Mouse (Mus musculus) right cerebral cortex, adult 18-20 months (tissue): Measurements from ENCODE around the gene Npc1l1.
"Not testable (repeated sequence)": the region's sequence is repeated elsewhere in the genome, so short reads cannot be mapped to it uniquely, and the experiment has no call there.

Experiments
- DNase-seq: peaks from one replicate; pipeline ENCODE4 v3.0.0; 2022; ENCODE audit warnings: mixed read lengths

Npc1l1 gene

DNA sequence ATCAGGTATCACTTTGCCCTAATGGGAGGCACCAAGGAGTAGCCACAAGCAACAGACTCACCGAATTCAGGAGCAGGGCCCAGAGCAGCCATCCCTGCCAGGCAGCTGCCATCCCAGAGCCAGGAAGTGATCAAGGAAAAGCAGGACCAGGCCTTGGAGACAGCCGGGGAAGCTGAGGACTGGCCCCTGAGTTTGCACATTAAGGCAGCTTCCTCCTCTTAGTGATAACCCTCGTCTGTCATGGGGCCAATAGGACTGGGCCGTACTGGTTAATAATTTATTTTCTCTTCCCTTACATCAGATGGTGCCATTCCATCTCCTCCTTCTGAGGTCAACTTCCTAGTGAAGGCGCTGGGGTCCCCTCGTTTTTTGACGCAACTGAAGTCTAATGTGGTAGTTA lies at the start of gene Npc1l1:
Gene Npc1l1, minus strand, starts transcription at position 132 of the 400 bp plus-strand sequence.
- no peak for DNase-seq

DNA sequence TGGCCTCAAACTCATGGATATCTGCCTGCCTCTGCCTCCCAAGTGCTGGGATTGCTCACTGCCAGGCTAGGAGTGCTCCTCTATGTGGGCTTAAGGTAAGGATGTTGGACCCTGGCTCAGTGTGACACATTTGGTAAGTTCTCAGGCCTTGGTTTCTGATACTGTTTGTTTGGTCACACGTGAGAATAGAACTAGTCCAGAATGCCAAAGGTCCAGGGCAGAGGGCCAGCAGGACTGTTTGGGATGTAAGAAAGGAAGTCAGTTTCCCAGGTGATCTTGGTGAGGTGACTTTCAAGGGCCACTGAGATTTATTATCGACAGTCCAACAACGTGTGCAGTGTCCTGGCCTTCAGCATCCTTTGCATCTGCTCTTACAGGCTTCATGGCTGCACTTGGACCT lies 46.5 kb upstream of the Npc1l1 start:
- DNase-seq: no peak

DNA sequence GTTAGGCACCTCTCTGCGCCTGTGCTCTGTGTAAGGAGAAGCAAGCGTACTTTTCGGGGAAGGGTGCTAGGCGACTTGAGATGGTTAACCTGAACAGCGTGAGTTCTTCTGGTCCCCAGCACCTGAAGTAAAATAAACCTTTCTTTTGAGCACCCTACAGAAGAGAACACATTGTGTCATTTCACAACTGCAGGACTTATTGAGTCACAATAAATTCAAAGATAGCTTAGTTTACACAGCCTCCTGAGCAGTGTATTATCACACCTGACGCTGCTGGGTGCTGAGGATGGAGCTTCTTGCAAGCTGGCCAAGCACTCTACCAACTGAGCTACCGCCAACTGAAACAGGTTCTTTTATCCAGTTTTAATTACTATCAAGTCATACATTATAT lies 45.1 kb upstream of the Npc1l1 start:
- DNase-seq: no peak

GRCm38 (mm10) chr11:6274387-6275093 lies 44.6 kb upstream of the Npc1l1 start, which contains the start of gene Tmed4:
Tmed4 (minus strand) TSS chr11:6274870.
- peak; percentile 98 for DNase-seq

DNA sequence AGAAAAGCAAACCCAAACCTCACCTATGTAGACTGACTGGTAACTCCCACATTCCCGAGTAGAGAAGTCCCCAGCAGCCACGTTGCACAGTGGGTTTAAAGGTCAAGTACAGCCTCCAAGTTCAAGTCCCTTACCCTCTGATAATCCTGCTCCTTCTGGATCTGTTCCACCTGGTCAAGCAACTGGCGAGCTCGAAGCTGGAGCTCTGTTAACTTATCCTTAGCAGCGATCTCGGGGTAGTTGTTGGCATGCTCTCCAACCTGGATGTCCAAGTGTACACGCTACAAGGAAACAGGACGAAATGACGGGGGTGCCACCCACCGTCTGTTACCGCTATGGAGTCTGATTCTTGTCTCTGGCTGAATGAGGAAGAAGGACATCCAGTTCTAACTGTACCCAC lies 43.7 kb upstream of the Npc1l1 start:
- no peak for DNase-seq

DNA sequence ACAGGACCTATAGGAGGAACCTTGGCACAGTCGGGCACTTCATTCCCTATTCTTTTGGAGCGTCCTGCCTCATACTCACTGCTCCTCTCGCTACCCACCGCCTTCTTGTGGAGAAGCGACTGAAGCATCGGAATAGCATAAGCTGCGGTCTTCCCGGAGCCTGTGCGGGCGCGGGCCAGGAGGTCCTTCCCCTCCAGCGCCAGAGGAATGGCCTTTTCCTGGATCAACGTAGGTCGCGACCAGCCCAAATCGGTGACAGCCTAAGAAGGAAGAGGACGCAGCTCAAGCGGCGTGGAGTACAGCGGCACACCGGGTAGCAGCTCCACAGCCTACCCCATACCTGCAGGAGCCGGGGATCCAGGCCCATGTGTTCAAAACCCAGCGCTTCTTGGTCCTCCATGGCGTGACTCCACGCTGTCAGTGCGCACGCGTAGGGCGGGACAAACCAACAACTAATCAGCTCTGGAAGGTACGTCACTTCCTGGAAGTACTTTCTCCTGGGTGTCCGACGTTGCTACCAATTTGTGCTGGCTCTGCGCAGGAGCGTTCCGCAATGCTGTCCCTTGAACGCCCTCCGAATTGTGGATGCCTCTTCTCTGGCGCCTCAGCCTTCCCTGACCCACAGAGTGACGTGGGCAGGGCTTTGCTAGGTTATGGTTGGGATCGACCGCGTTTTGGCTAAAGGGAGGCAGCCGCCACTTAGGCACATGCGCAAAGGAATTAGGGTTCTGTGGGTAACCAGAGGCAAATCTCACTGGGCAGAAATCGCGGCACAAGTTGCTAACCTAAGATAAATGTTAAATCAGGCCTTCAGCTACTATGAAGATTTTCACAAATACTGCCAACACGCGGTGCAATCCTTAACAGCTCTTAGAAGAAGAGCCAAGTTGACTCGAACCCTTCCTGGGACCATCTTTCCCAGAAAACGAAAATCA lies 37.6 kb upstream of the Npc1l1 start, which contains the start of gene Ddx56:
Gene Ddx56, minus strand, starts transcription at position 453 of the 935 bp plus-strand sequence.
- DNase-seq: peak; percentile 94

DNA sequence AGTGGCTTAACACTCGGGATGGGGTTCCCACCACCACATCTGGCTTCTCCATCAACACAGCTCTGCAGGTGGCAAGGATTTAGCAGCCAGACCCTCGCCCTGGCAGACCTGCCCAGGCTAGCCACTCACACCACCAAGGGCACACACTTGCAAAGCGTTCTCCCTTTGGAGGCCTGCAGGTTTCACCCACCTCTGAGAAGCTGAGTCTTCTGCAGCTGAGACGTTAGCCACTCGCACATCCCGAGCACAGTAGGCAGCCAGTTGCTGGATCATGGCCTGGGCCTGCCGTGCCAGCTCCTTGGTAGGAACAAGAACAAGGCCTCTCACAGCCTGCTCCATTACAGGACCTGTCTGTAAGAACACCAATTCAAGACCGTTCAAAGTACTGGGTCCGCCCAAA lies 36.7 kb upstream of the Npc1l1 start:
- no peak for DNase-seq

DNA sequence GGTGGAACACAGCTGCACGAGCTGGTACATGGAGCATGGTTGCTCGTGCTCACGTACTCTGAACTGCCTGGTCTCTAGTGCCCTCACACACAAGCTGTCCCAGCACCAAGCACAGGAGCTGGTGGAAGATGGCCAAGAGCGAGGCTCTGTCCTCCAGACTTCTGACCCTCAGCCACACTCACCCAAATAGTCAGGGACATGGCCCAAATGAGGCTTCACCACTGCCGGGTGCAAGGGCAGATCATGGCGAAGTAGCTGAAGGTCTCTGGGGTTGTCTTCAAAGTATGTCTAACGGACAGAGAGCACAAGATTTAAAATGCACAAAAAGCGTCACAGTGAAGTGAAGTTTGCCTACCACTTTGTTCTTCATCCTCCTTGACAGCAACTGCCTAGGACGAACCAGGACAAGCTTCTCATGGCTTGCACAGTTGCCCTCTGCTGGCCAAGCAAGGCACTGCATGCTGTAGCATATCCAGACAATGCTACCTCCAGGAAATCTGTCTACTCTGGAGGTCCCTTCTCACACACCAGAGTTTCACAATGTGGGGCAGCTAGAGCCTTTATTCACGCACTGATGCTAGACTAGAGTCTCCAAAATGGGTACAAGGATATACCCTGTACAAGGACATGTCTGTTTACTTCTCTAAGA lies 31.6 kb upstream of the Npc1l1 start:
- DNase-seq: peak; percentile 66

- no peak for DNase-seq
Observed at GRCm38 (mm10) chr11:6259413-6259812, 29.5 kb upstream of the Npc1l1 start.

DNA sequence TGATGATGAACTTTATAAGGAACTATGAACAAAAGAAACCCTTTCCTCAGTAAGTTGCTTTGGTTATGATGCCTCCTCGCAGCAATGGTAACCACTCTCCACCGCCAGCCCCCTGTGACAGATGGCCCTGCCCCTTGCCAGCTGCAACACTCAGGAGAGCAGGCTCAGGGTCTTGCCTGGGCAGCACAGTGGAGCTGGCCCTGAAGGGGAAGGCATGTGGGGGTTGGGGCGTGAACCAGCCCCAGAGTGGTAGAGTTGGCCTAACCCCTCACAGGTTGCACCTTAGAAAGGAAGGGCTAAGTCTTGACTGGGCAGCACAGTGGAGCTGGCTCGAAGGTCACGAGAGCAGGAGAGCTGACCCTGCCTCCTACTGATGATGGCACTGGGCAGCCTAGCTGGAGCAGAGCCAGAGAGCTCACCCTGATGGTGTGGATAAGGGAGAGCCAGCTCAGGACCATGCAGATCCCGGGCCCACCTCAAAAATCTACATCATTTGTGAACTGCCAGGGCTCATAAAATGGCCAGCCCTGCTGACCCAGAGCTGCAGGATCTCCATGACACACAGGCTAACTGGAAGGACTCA lies 26.6 kb upstream of the Npc1l1 start:
- no peak for DNase-seq

- DNase-seq: not testable (repeated sequence)
Observed at GRCm38 (mm10) chr11:6254602-6255001, 24.7 kb upstream of the Npc1l1 start.

DNA sequence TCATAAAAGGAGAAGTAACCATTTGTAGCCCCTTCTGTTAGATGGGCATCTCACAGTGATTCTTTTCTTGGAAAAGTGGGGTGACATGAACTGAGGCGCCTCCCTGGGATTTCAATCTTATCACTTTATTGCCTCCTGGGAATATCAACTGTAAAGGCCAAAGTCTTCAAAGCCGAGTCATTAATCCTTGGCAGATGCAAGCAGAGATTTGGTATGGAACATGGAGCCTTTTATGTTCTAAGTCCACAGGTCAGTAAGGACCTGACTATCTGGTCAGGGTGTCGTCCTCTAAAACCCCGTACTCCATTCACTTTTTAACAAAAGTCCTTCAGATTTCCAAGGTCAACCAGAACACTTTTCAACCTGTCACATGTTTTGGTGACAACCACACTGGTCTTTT lies 22.9 kb upstream of the Npc1l1 start:
- DNase-seq: no peak

DNA sequence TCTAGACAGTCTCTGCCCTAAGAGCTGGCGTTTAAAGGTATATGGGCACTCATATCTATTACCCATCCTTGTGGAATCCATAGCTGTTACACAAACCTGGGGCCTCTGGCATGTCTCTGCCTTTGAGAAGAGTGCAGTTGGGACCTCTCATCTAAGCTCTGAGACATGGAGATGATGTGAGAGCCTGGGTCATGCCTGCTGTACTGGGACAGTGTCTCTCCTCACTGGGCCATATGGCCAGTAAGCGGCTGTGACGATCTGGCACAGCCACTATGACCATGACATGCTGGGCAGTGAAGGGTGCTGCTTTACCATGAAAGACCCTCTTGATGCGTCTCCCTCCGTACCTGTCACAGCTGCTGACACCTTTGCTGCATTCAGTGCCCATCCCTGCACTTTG lies 22.3 kb upstream of the Npc1l1 start:
- DNase-seq: no peak

DNA sequence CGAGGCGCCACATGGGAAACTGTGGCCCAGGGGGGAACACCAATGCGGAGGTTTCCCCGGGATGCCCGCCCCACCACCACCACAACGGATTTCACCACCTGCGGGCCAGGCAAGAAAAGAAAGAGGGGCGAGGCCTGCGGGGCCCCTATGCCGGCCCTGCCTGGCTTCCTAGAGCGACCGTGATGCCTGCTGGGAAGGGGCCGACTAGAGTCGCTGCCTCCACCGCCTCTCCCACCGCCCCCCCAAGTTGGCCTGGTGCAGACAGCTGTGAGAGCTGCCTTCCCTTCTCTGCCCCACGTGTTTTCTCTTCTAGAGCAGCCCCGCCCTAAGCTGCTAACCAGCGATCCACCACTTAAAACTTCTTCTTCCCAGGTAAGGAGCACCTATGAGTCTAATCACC lies 14.8 kb upstream of the Npc1l1 start:
- no peak for DNase-seq

DNA sequence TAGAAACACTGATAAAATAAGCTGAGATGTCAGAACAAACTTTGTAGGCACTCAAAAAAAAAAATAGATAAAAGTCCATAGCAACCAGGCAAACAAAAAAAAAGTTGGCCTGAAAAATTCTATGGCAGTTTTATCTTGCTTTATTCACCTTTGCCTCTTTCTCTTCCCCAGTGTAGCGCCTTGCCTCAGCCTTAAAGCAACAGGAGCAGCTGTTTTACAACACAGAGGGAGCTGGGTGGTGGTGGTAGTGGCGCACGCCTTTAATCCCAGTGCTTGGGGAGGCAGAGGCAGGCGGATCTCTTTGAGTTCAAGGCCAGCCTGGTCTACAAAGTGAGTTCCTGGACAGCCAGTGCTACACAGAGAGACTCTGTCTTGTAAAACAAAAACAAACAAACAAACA lies 3.1 kb upstream of the Npc1l1 start:
- no peak for DNase-seq

DNA sequence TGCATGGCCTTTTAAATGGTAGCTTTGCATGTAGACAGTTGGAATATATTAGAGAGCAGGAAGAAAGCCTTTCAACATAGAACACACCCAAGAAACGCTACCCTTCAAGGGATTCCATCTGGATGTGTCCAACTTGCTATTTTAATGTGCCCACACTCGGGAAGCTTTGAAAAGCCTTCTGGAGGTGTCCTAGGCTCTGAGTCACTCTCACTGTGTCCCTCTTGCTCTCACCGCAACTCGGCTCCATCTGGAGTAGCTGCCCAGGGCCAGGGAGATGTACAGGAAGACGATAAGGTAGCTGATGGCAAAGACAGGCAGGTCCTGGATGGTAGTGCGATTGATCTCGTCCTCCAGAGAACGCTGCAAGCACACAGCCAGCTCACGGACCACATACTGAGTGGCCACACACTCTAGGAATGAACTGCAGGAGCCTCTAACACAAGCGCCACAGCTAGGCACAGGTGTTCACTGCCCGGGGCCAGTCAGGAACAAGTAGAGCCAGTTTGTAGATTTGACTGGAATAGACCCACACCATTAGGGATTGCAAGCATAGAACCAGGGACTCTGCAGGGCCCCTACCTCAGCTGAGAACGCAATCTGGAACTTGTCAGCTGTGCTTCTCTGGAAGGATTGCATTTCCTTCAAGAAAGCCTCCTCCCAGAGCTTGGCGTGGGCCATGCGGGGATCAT lies 5.3 kb downstream of the Npc1l1 start:
- DNase-seq: peak; percentile 75

GRCm38 (mm10) chr11:6222187-6222586 lies 7.8 kb downstream of the Npc1l1 start:
- no peak for DNase-seq

- DNase-seq: no peak
Observed at GRCm38 (mm10) chr11:6219967-6220366, 10.0 kb downstream of the Npc1l1 start.

DNA sequence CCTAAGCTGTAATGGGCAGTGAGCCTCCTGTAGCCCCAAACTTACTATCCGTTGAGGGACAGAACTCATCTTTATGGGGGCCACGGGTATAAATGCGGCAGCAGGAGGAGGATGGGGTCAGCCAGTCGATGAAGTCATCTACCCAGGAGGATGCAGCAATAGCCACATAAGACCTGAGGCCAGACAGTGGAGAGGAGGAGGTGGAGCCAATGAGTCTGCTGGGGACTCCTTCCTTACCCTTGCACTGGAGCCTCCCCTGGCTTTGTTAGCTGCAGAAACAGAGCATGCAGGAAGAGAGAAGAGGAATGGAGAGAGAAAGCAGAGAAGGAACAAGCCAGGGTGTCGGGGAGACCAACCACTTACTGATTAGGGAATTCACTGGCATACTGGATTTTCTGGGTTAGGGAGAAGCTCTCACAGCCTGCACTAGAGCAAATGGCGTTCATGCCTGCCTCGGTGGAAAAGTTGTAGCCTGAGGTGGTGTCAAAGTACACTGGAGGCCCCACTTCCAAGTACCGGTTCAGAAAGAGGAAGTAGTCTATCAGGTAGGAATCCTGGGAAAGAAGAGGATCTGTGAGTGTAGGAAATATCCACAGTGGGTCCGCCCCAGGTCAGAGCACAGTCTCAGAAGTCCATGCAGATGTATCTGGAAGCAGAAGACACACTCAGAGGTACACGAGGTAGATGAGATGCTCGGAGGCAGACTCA lies 11.6 kb downstream of the Npc1l1 start:
- no peak for DNase-seq

DNA sequence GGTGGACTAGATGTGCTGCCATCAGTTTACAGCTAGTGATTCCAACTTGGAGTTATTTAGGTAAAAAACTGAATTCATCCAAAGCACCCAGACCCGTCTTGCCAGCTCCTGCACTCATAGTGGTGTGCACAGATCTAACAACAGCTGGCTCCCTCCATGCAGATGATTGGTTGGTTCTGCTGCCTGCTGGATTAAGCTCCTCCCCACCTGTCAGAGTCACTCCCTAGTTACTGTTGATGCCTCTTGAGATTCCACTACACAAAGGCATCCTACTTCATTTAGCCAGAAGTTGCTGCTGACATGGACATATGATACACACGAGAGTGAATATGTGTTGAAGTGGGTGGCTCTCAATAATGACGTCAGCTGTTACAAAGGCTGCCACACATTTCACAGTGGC lies 13.1 kb downstream of the Npc1l1 start:
- DNase-seq: no peak

DNA sequence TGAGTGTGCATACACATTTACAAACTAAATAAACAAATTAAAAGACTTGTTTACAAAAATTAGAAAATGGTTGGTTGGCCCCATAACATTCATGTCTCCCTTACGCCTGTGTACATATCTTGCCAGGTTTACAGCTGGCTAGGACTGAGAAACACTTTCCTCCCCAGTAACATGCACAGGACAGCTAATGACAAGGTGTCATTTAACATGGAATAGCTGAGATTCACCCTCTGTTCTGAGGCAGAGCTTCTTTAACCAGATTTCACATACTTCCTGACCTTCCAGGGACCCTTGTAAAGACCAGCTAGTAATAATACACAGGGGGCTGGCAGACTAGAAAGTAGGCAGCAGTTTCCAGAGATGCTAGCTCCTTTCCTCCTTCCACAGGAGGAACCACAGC lies 21.8 kb downstream of the Npc1l1 start:
- DNase-seq: no peak

GRCm38 (mm10) chr11:6207090-6207489 lies 22.9 kb downstream of the Npc1l1 start:
- DNase-seq: no peak
